Mouse (Mus musculus) olfactory bulb, adult 2 months (tissue): ENCODE results near the gene Rgma. TPM values are rescaled to one million over a fixed set of nuclear protein-coding genes. Genes with fewer than 3 reads are reported as not detected.

Experiments used
- H3K27ac ChIP-seq: fragments of 200-500 bp; 2 replicates; pipeline ENCODE4 v1.5.1; 2012; ENCODE audit warnings: low read depth, low read length; ENCODE audit not compliant: insufficient read depth
- H3K4me1 ChIP-seq: fragments of 200-500 bp; 2 replicates; pipeline ENCODE4 v1.6.1; 2012; ENCODE audit warnings: low read length; ENCODE audit not compliant: control insufficient read depth, insufficient read depth
- H3K4me3 ChIP-seq: fragments of 200-500 bp; 2 replicates; pipeline ENCODE4 v1.5.1; 2012; ENCODE audit warnings: mild to moderate bottlenecking, low read depth, low read length, moderate library complexity; ENCODE audit not compliant: insufficient read depth
- CTCF ChIP-seq: fragments of 200-500 bp; IDR thresholded peaks from 2 replicates; pipeline ENCODE4 v1.5.1; 2012; ENCODE audit warnings: low read depth, mild to moderate bottlenecking, low read length, moderate library complexity; ENCODE audit not compliant: insufficient read depth
- POLR2A ChIP-seq: fragments of 200-500 bp; IDR thresholded peaks from 2 replicates; pipeline ENCODE4 v1.6.1; 2012; ENCODE audit warnings: mild to moderate bottlenecking, low read depth, low read length, moderate library complexity; ENCODE audit not compliant: insufficient read depth
- WGBS: fragments of 180-500 bp; shearing (Covaris S2); methylation state at CpG from one replicate; pipeline ENCODE4 v1.1.7; 2018; 5-methylcytosine and 5-hydroxymethylcytosine counted together
- polyA plus RNA-seq: library from polyadenylated mRNA; stranded (reverse); fragments of >200 nt; gene quantifications from 2 replicates; pipeline ENCODE4 v1.2.4, GENCODE M21; 2012; ENCODE audit warnings: low replicate concordance; ENCODE audit not compliant: missing spikeins, insufficient read depth, insufficient read length

Gene Rgma
- not detected in 2 replicates for polyA plus RNA-seq

DNA sequence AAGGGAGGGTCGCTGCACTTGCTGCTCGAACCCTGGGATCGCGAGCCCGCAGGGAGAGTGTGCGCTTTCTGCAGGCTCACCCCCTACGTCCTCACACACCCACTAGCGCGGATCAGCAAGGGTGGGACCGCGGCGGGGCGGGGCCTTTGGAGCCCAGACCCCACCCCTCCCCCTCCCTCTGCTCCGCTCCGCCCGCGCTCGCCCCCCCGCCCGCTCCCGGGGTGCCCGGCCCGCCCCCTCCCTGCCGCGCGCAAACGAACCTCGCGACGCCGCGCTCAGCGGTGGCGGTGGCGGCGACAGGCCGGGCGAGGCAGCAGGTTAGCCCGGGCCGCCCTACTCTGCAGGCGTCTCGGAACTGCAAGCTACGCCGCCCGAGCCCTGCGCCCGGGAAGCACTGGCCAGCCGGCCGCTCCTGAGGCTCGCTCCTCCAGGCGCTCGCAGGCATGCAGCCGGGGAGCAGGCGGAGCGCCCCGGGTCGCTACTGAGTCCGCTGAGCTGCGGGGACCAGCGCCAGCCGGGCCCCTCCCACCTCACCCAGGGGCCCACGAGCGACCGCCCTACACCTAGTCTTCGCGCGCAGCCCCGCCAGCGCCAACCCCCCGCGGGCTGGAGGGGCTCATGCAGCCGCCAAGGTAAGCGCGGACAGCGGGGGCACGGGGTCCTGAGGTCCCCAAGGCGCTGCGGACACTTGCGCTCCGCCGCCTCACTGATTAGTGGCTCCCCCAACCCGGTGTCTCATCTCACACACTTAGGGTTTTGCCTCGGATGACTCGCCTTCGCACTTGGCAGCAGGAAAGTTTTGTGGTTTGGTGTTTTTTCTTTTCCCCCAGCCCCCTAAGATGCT is at the start of gene Rgma:
Gene Rgma, plus strand, starts transcription at position 253 of the 844 bp plus-strand sequence.
- Histone ChIP-seq H3K4me3 (peak within 1 kb of the TSS; percentile 50), H3K27ac (peak within 1 kb of the TSS; percentile 29; the same call in 1 of the 2 replicates), H3K4me1 (peaks cover 21% of the 10 kb centered on the region)
- WGBS, result under 1% methylated on average over 76 of the region's 85 CpGs
- no peak; the same call in 1 of the 2 replicates for TF ChIP-seq POLR2A
- no peak for TF ChIP-seq CTCF

DNA sequence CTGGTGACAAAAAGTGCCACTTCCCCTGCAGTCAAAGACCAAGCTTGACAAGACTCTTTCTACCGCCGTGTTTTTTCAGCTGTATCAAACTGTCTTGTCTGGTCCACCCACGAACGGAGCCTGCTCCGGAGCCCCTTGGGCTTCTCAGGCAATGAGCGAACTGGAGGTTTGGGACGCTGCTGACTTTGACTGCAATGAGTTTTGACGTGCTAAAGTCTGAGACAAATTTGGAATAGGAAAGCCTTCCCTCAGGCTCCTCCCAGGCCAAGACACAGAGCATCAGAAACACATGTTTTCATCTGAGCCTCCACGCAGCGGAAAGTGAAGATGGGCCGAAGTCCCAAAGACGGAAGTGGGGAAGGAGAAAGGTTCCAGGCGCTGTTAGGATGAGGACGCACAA is 49.1 kb upstream of the Rgma start:
- 90% methylated on average over 14 of the region's 14 CpGs for WGBS
- Histone ChIP-seq H3K4me1 (peaks cover 25% of the 10 kb centered on the region), H3K4me3 (no peak overlapping the region), H3K27ac (no peak overlapping the region)
- no peak for TF ChIP-seq POLR2A
- TF ChIP-seq CTCF, result no peak

GRCm38 (mm10) chr7:73326680-73327079 is 48.6 kb upstream of the Rgma start:
- Histone ChIP-seq H3K4me3 (no peak overlapping the region), H3K27ac (no peak overlapping the region), H3K4me1 (peaks cover 25% of the 10 kb centered on the region)
- 96% methylated on average over 11 of the region's 11 CpGs for WGBS
- TF ChIP-seq POLR2A (no peak), CTCF (no peak)

DNA sequence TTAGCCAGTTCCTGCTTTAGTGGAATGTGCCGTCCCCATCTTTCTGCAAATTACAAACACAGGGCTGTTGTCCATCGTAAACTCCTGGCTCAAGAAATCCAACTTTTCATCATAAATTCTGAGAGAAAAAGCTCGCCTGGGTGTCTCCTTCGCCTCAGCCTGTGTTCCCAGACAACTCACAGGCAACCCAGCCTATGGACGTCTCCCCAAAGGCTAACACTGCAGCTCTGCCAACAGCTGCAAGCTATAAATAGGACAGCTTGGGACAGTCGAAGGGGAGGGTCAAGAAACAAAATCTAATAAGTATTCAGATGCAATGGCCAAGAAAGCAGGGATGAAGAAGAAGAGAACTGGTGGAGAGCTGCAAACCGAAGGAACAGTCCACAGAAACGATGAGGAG is 48.1 kb upstream of the Rgma start:
- Histone ChIP-seq H3K27ac (no peak overlapping the region), H3K4me1 (peaks cover 25% of the 10 kb centered on the region), H3K4me3 (no peak overlapping the region)
- 58% methylated on average over 8 of the region's 8 CpGs for WGBS
- TF ChIP-seq CTCF (no peak), POLR2A (no peak)

GRCm38 (mm10) chr7:73327652-73328051 is 47.7 kb upstream of the Rgma start:
- WGBS, result 73% methylated on average over 5 of the region's 5 CpGs
- H3K4me3 ChIP-seq, result no peak overlapping the region
- H3K4me1 ChIP-seq, result peaks cover 25% of the 10 kb centered on the region
- H3K27ac ChIP-seq, result no peak overlapping the region
- TF ChIP-seq POLR2A (no peak), CTCF (no peak)

GRCm38 (mm10) chr7:73328653-73329207 is 46.6 kb upstream of the Rgma start:
- peaks cover 25% of the 10 kb centered on the region for H3K4me1 ChIP-seq
- H3K4me3 ChIP-seq, result no peak overlapping the region
- no peak overlapping the region for H3K27ac ChIP-seq
- TF ChIP-seq CTCF (no peak), POLR2A (no peak)
- 59% methylated on average over 5 of the region's 5 CpGs for WGBS

- Histone ChIP-seq H3K4me3 (no peak overlapping the region), H3K4me1 (peaks cover 30% of the 10 kb centered on the region), H3K27ac (no peak overlapping the region)
- TF ChIP-seq CTCF (no peak), POLR2A (no peak)
- WGBS, result 72% methylated on average over 12 of the region's 12 CpGs
Observed at GRCm38 (mm10) chr7:73330754-73331153, 44.6 kb upstream of the Rgma start.

- 83% methylated on average over 7 of the region's 7 CpGs for WGBS
- Histone ChIP-seq H3K4me1 (peaks cover 27% of the 10 kb centered on the region), H3K27ac (no peak overlapping the region), H3K4me3 (no peak overlapping the region)
- no peak for TF ChIP-seq POLR2A
- no peak for TF ChIP-seq CTCF
Observed at GRCm38 (mm10) chr7:73331645-73332044, 43.7 kb upstream of the Rgma start.

GRCm38 (mm10) chr7:73333398-73333988 is 41.8 kb upstream of the Rgma start:
- 91% methylated on average over 12 of the region's 12 CpGs for WGBS
- TF ChIP-seq POLR2A (no peak), CTCF (no peak)

More at GRCm38 (mm10) chr7:73333398-73333988, 41.8 kb upstream of the Rgma start:
- peaks cover 16% of the 10 kb centered on the region for H3K4me1 ChIP-seq
- H3K27ac ChIP-seq, result no peak overlapping the region
- H3K4me3 ChIP-seq, result no peak overlapping the region
